Mouse (Mus musculus) intestine, embryonic 14.5 days (tissue): Measurements from ENCODE around the gene Myb. TPM values are rescaled to one million over a fixed set of nuclear protein-coding genes. Genes with fewer than 3 reads are reported as not detected.

Experiments used
- ATAC-seq: fragments of 200-750 bp; cut with Nextera tagmentation; replicated peaks from 2 replicates; pipeline ENCODE4 v1.8.0; 2017; ENCODE audit warnings: low read depth, moderate number of reproducible peaks, moderate TSS enrichment, moderate library complexity; ENCODE audit not compliant: low FRiP score, low TSS enrichment
- DNase-seq: peaks from one replicate; pipeline ENCODE4 v3.0.0-alpha.2; 2018; ENCODE audit warnings: low spot score
- H3K27ac ChIP-seq: fragments of 300-500 bp; sonication (generic); 2 replicates; pipeline ENCODE4 v1.5.1; 2014; ENCODE audit warnings: low read depth, mild to moderate bottlenecking, control low read depth
- H3K27me3 ChIP-seq: fragments of 300-500 bp; sonication (generic); replicated peaks from 2 replicates; pipeline ENCODE4 v1.6.1; 2014; ENCODE audit warnings: low read length, control low read depth; ENCODE audit not compliant: control insufficient read depth, insufficient read depth
- H3K36me3 ChIP-seq: fragments of 300-500 bp; sonication (generic); 2 replicates; pipeline ENCODE4 v1.6.1; 2014; ENCODE audit warnings: low read length, control low read depth; ENCODE audit not compliant: control insufficient read depth, insufficient read depth
- H3K4me1 ChIP-seq: fragments of 300-500 bp; sonication (generic); replicated peaks from 2 replicates; pipeline ENCODE4 v1.6.1; 2014; ENCODE audit warnings: low read length, control low read depth, mixed read lengths; ENCODE audit not compliant: control insufficient read depth, insufficient read depth
- H3K4me2 ChIP-seq: fragments of 300-500 bp; sonication (generic); 2 replicates; pipeline ENCODE4 v1.6.1; 2014; ENCODE audit warnings: low read length
- H3K4me3 ChIP-seq: fragments of 300-500 bp; sonication (generic); 2 replicates; pipeline ENCODE4 v1.5.1; 2014; ENCODE audit warnings: low read depth, low read length, control low read depth, mixed read lengths
- H3K9ac ChIP-seq: fragments of 300-500 bp; sonication (generic); 2 replicates; pipeline ENCODE4 v1.6.1; 2014; ENCODE audit warnings: mild to moderate bottlenecking, low read length
- H3K9me3 ChIP-seq: fragments of 300-500 bp; sonication (generic); 2 replicates; pipeline ENCODE4 v1.6.1; 2016; ENCODE audit warnings: low read length, control low read depth; ENCODE audit not compliant: control insufficient read depth
- WGBS: fragments of 180-500 bp; shearing (Covaris S2); extraction: QIAGEN DNeasy Blood & Tissue Kit; methylation state at CpG from one replicate; pipeline ENCODE4 v1.1.7; 2014; 5-methylcytosine and 5-hydroxymethylcytosine counted together
- polyA plus RNA-seq: library from polyadenylated mRNA; unstranded; fragments of >200 nt; fragmentation: Nextera tagmentation; extraction: Ambion mirVana; gene quantifications from 2 replicates; pipeline ENCODE4 v1.2.1, GENCODE M21; 2014

Myb gene
- polyA plus RNA-seq, 1 experiment from 2014 or later, result 6.6 TPM

GRCm38 (mm10) chr10:21130901-21131493 lies 29.8 kb downstream of the Myb start:
- WGBS, result 31% methylated on average over 9 of the region's 9 CpGs
- ATAC-seq (no peak), DNase-seq (peak; percentile 43)
- no peak overlapping the region for H3K27ac ChIP-seq
- no peaks in the 10 kb centered on the region for H3K4me1 ChIP-seq
- H3K4me2 ChIP-seq, result no peak overlapping the region
- H3K4me3 ChIP-seq, result no peak overlapping the region
- no peak overlapping the region for H3K9ac ChIP-seq
- H3K36me3 ChIP-seq, result no peaks in the 10 kb centered on the region
- no peaks in the 10 kb centered on the region for H3K9me3 ChIP-seq
- no peaks in the 10 kb centered on the region for H3K27me3 ChIP-seq

- Histone ChIP-seq H3K27ac (no peak overlapping the region), H3K9ac (no peak overlapping the region), H3K4me3 (no peak overlapping the region), H3K27me3 (no peaks in the 10 kb centered on the region), H3K36me3 (no peaks in the 10 kb centered on the region), H3K4me2 (no peak overlapping the region), H3K9me3 (no peaks in the 10 kb centered on the region), H3K4me1 (no peaks in the 10 kb centered on the region)
- 91% methylated on average over 5 of the region's 5 CpGs for WGBS
- ATAC-seq (no peak), DNase-seq (peak; percentile 13)
Observed at GRCm38 (mm10) chr10:21128086-21128611, 32.6 kb downstream of the Myb start.

GRCm38 (mm10) chr10:21118341-21118740 lies 42.4 kb downstream of the Myb start:
- H3K4me1 ChIP-seq, result no peaks in the 10 kb centered on the region
- 88% methylated on average over 3 of the region's 3 CpGs for WGBS
- no peaks in the 10 kb centered on the region for H3K9me3 ChIP-seq
- no peak overlapping the region for H3K4me2 ChIP-seq
- H3K36me3 ChIP-seq, result no peaks in the 10 kb centered on the region
- DNase-seq (peak; percentile 41), ATAC-seq (no peak)
- H3K4me3 ChIP-seq, result no peak overlapping the region
- H3K27ac ChIP-seq, result no peak overlapping the region
- no peak overlapping the region for H3K9ac ChIP-seq
- H3K27me3 ChIP-seq, result no peaks in the 10 kb centered on the region

- Histone ChIP-seq H3K27me3 (no peaks in the 10 kb centered on the region), H3K4me2 (no peak overlapping the region), H3K36me3 (no peaks in the 10 kb centered on the region), H3K4me3 (no peak overlapping the region), H3K4me1 (no peaks in the 10 kb centered on the region), H3K9me3 (no peaks in the 10 kb centered on the region), H3K9ac (no peak overlapping the region), H3K27ac (no peak overlapping the region)
- DNase-seq (peak; percentile 13), ATAC-seq (no peak)
- WGBS, result 84% methylated on average over 2 of the region's 2 CpGs
Observed at GRCm38 (mm10) chr10:21114459-21114858, 46.3 kb downstream of the Myb start.

GRCm38 (mm10) chr10:21112689-21113088 lies 48.1 kb downstream of the Myb start:
- H3K4me2 ChIP-seq, result no peak overlapping the region
- H3K4me3 ChIP-seq, result no peak overlapping the region
- no peaks in the 10 kb centered on the region for H3K36me3 ChIP-seq
- no peaks in the 10 kb centered on the region for H3K4me1 ChIP-seq
- DNase-seq (no peak), ATAC-seq (no peak)
- no peaks in the 10 kb centered on the region for H3K27me3 ChIP-seq
- WGBS, result 86% methylated on average over 2 of the region's 2 CpGs
- no peak overlapping the region for H3K27ac ChIP-seq
- H3K9ac ChIP-seq, result no peak overlapping the region
- no peaks in the 10 kb centered on the region for H3K9me3 ChIP-seq

- no peaks in the 10 kb centered on the region for H3K4me1 ChIP-seq
- H3K4me3 ChIP-seq, result no peak overlapping the region
- DNase-seq (no peak), ATAC-seq (no peak)
- no peaks in the 10 kb centered on the region for H3K27me3 ChIP-seq
- WGBS, result 56% methylated on average over 7 of the region's 7 CpGs
- H3K4me2 ChIP-seq, result no peak overlapping the region
- H3K9me3 ChIP-seq, result no peaks in the 10 kb centered on the region
- no peak overlapping the region for H3K27ac ChIP-seq
- H3K9ac ChIP-seq, result no peak overlapping the region
- no peaks in the 10 kb centered on the region for H3K36me3 ChIP-seq
Observed at GRCm38 (mm10) chr10:21109337-21110056, 51.3 kb downstream of the Myb start.

GRCm38 (mm10) chr10:21108796-21109195 lies 52.0 kb downstream of the Myb start:
- Histone ChIP-seq H3K9me3 (no peaks in the 10 kb centered on the region), H3K27ac (no peak overlapping the region), H3K4me3 (no peak overlapping the region), H3K36me3 (no peaks in the 10 kb centered on the region), H3K4me2 (no peak overlapping the region), H3K9ac (no peak overlapping the region), H3K4me1 (no peaks in the 10 kb centered on the region), H3K27me3 (no peaks in the 10 kb centered on the region)
- DNase-seq, result no peak
- WGBS, result 95% methylated on average over 2 of the region's 2 CpGs
- ATAC-seq, result no peak

GRCm38 (mm10) chr10:21108182-21108581 lies 52.6 kb downstream of the Myb start:
- no peak for DNase-seq
- no peaks in the 10 kb centered on the region for H3K9me3 ChIP-seq
- 88% methylated on average over 5 of the region's 5 CpGs for WGBS

GRCm38 (mm10) chr10:21105206-21105605 lies 55.6 kb downstream of the Myb start:
- 98% methylated on average over 2 of the region's 2 CpGs for WGBS
- no peak overlapping the region for H3K4me3 ChIP-seq
- no peak overlapping the region for H3K4me2 ChIP-seq
- H3K9me3 ChIP-seq, result no peaks in the 10 kb centered on the region
- DNase-seq (no peak), ATAC-seq (no peak)
- H3K4me1 ChIP-seq, result no peaks in the 10 kb centered on the region
- H3K36me3 ChIP-seq, result no peaks in the 10 kb centered on the region
- H3K9ac ChIP-seq, result no peak overlapping the region
- no peak overlapping the region for H3K27ac ChIP-seq
- no peaks in the 10 kb centered on the region for H3K27me3 ChIP-seq

More at GRCm38 (mm10) chr10:21108182-21108581, 52.6 kb downstream of the Myb start:
- Histone ChIP-seq H3K27me3 (no peaks in the 10 kb centered on the region), H3K4me3 (no peak overlapping the region), H3K27ac (no peak overlapping the region), H3K36me3 (no peaks in the 10 kb centered on the region), H3K4me1 (no peaks in the 10 kb centered on the region), H3K9ac (no peak overlapping the region), H3K4me2 (no peak overlapping the region)
- ATAC-seq, result no peak
